Mouse (Mus musculus) embryonic fibroblast, embryonic 13.5 days (primary cell): ENCODE measurements around the gene Cspg5.

Experiments
- CTCF ChIP-seq: IDR thresholded peaks from 2 replicates; pipeline ENCODE4 v1.5.1; 2011; ENCODE audit warnings: mild to moderate bottlenecking, control low read depth, low read length, moderate library complexity, borderline replicate concordance; ENCODE audit not compliant: insufficient read depth
- POLR2A ChIP-seq: IDR thresholded peaks from 2 replicates; pipeline ENCODE4 v1.6.1; 2011; ENCODE audit warnings: low read depth, mild to moderate bottlenecking, control low read depth, low read length, moderate library complexity

GRCm38 (mm10) chr9:110206437-110206836 lies 37.1 kb upstream of the Cspg5 start:
- TF ChIP-seq CTCF: no peak
- no peak for TF ChIP-seq POLR2A
